Mouse (Mus musculus): ENCODE measurements at regions not wholly inside any gene's neighbourhood (a gene's known extent, or its start where the extent isn't known, plus 50 kb on each side); places are given as distances from the start of the nearest gene placed in this dataset.
"Not testable (repeated sequence)": the region's sequence is repeated elsewhere in the genome, so short reads cannot be mapped to it uniquely, and the experiment has no call there.

GRCm38 (mm10) chr17:3022245-3022935 is 92.4 kb upstream of the Scaf8 start:
- no peaks in the 10 kb centered on the region for H3K36me3 ChIP-seq (replicated peaks; ENCODE audit: control insufficient read depth, insufficient read depth, low read length)
- no peak for DNase-seq (ENCODE audit: low spot score)
- 0 out of 2 replicates have a peak, but pooled peaks cover 16% of the 10 kb centered on the region for H3K9me3 ChIP-seq (replicated peaks; ENCODE audit: control insufficient read depth, low read length)
- no peak overlapping the region for H3K9ac ChIP-seq (replicated peaks; ENCODE audit: low read depth, low read length)
- no peak overlapping the region for H3K4me3 ChIP-seq (ENCODE audit: low read depth, low read length)
- 77% methylated on average over 4 of the region's 5 CpGs for WGBS
- no peak overlapping the region for H3K27ac ChIP-seq (ENCODE audit: low read depth)
- no peak overlapping the region for H3K4me2 ChIP-seq (ENCODE audit: low read depth, low read length)
- ATAC-seq (ENCODE audit: insufficient read depth, low read depth) = no peak
- TF ChIP-seq CTCF (IDR thresholded peaks at IDR 0.05; ENCODE audit: low read depth) = no peak
- TF ChIP-seq EP300 (IDR thresholded peaks at IDR 0.05; ENCODE audit: low read depth) = no peak
- no peaks in the 10 kb centered on the region for H3K27me3 ChIP-seq (ENCODE audit: control insufficient read depth, insufficient read depth, low read length)
- no peaks in the 10 kb centered on the region for H3K4me1 ChIP-seq (ENCODE audit: control insufficient read depth, insufficient read depth)

- 0 out of 2 replicates have a peak, but pooled peaks cover 21% of the 10 kb centered on the region for H3K9me3 ChIP-seq (replicated peaks; ENCODE audit: control insufficient read depth, low read length)
- WGBS = 31% methylated on average over 3 of the region's 3 CpGs
- ATAC-seq (ENCODE audit: insufficient read depth, low read depth) = not testable (repeated sequence)
Observed at GRCm38 (mm10) chr17:3022936-3023247, 91.9 kb upstream of the Scaf8 start.

GRCm38 (mm10) chr17:3023426-3023825 is 91.3 kb upstream of the Scaf8 start:
- Histone ChIP-seq H3K4me3 (ENCODE audit: low read depth, low read length) (no peak overlapping the region), H3K4me1 (ENCODE audit: control insufficient read depth, insufficient read depth) (no peaks in the 10 kb centered on the region), H3K27ac (ENCODE audit: low read depth) (no peak overlapping the region), H3K9me3 (replicated peaks; ENCODE audit: control insufficient read depth, low read length) (peaks cover 22% of the 10 kb centered on the region; the same call in 1 of the 2 replicates), H3K9ac (replicated peaks; ENCODE audit: low read depth, low read length) (no peak overlapping the region), H3K27me3 (ENCODE audit: control insufficient read depth, insufficient read depth, low read length) (no peaks in the 10 kb centered on the region), H3K4me2 (ENCODE audit: low read depth, low read length) (no peak overlapping the region), H3K36me3 (replicated peaks; ENCODE audit: control insufficient read depth, insufficient read depth, low read length) (no peaks in the 10 kb centered on the region)
- no peak for ATAC-seq (ENCODE audit: insufficient read depth, low read depth)
- WGBS = 96% methylated on average over 1 of the region's 1 CpGs
- TF ChIP-seq CTCF (IDR thresholded peaks at IDR 0.05; ENCODE audit: low read depth) = no peak
- no peak for TF ChIP-seq EP300 (IDR thresholded peaks at IDR 0.05; ENCODE audit: low read depth)
- DNase-seq (ENCODE audit: low spot score) = no peak

More at GRCm38 (mm10) chr17:3022936-3023247, 91.9 kb upstream of the Scaf8 start:
- H3K4me3 ChIP-seq (ENCODE audit: low read depth, low read length); H3K4me1 ChIP-seq (ENCODE audit: control insufficient read depth, insufficient read depth); H3K27ac ChIP-seq (ENCODE audit: low read depth); DNase-seq (ENCODE audit: low spot score); H3K9ac ChIP-seq (replicated peaks; ENCODE audit: low read depth, low read length); H3K4me2 ChIP-seq (ENCODE audit: low read depth, low read length); H3K27me3 ChIP-seq (ENCODE audit: control insufficient read depth, insufficient read depth, low read length); H3K36me3 ChIP-seq (replicated peaks; ENCODE audit: control insufficient read depth, insufficient read depth, low read length): not testable (repeated sequence)

GRCm38 (mm10) chr17:3026859-3027258 is 87.9 kb upstream of the Scaf8 start:
- DNase-seq (ENCODE audit: low spot score); H3K4me3 ChIP-seq (ENCODE audit: low read depth, low read length); H3K36me3 ChIP-seq (replicated peaks; ENCODE audit: control insufficient read depth, insufficient read depth, low read length); H3K4me1 ChIP-seq (ENCODE audit: control insufficient read depth, insufficient read depth); H3K9ac ChIP-seq (replicated peaks; ENCODE audit: low read depth, low read length); ATAC-seq (ENCODE audit: insufficient read depth, low read depth); H3K4me2 ChIP-seq (ENCODE audit: low read depth, low read length); H3K27me3 ChIP-seq (ENCODE audit: control insufficient read depth, insufficient read depth, low read length); H3K27ac ChIP-seq (ENCODE audit: low read depth): not testable (repeated sequence)
- WGBS = 63% methylated on average over 1 of the region's 1 CpGs
- H3K9me3 ChIP-seq (replicated peaks; ENCODE audit: control insufficient read depth, low read length) = peaks cover 20% of the 10 kb centered on the region

GRCm38 (mm10) chr17:3027376-3027775 is 87.4 kb upstream of the Scaf8 start:
- Histone ChIP-seq H3K4me3 (ENCODE audit: low read depth, low read length) (no peak overlapping the region), H3K9me3 (replicated peaks; ENCODE audit: control insufficient read depth, low read length) (peaks cover 20% of the 10 kb centered on the region), H3K4me1 (ENCODE audit: control insufficient read depth, insufficient read depth) (no peaks in the 10 kb centered on the region), H3K4me2 (ENCODE audit: low read depth, low read length) (no peak overlapping the region), H3K9ac (replicated peaks; ENCODE audit: low read depth, low read length) (no peak overlapping the region), H3K27me3 (ENCODE audit: control insufficient read depth, insufficient read depth, low read length) (no peaks in the 10 kb centered on the region), H3K36me3 (replicated peaks; ENCODE audit: control insufficient read depth, insufficient read depth, low read length) (no peaks in the 10 kb centered on the region), H3K27ac (ENCODE audit: low read depth) (no peak overlapping the region)
- DNase-seq (ENCODE audit: low spot score) (no peak), ATAC-seq (ENCODE audit: insufficient read depth, low read depth) (no peak)
- WGBS = 60% methylated on average over 4 of the region's 4 CpGs
- no peak for TF ChIP-seq CTCF (IDR thresholded peaks at IDR 0.05; ENCODE audit: low read depth)
- no peak for TF ChIP-seq EP300 (IDR thresholded peaks at IDR 0.05; ENCODE audit: low read depth)

- 56% methylated on average over 2 of the region's 2 CpGs for WGBS
Observed at GRCm38 (mm10) chr17:3029750-3030149, 85.0 kb upstream of the Scaf8 start.

More at GRCm38 (mm10) chr17:3029750-3030149, 85.0 kb upstream of the Scaf8 start:
- peaks cover 25% of the 10 kb centered on the region for H3K9me3 ChIP-seq (replicated peaks; ENCODE audit: control insufficient read depth, low read length)
- not testable (repeated sequence) for H3K4me3 ChIP-seq (ENCODE audit: low read depth, low read length); H3K36me3 ChIP-seq (replicated peaks; ENCODE audit: control insufficient read depth, insufficient read depth, low read length); DNase-seq (ENCODE audit: low spot score); H3K27me3 ChIP-seq (ENCODE audit: control insufficient read depth, insufficient read depth, low read length); H3K4me1 ChIP-seq (ENCODE audit: control insufficient read depth, insufficient read depth); H3K9ac ChIP-seq (replicated peaks; ENCODE audit: low read depth, low read length); H3K27ac ChIP-seq (ENCODE audit: low read depth); H3K4me2 ChIP-seq (ENCODE audit: low read depth, low read length)
- ATAC-seq (ENCODE audit: insufficient read depth, low read depth) = peak; percentile 22; the same call in 1 of the 2 replicates
